Comparison of ENCODE assay signal across 8 mouse cellular contexts in genomic region chr15:89372536-89372935, GRCm38 (mm10). TPM values are rescaled to one million over a fixed set of nuclear protein-coding genes. Genes with fewer than 3 reads are reported as not detected.
DNase-seq lines count a peak whose midpoint lies in the region; ATAC-seq and TF ChIP-seq lines count a peak whose summit lies in the region.

No protein-coding gene starts in this region.

- no peak for ATAC-seq in lung, embryonic 15.5 days (ENCODE audit: borderline replicate concordance, extremely low read depth, low FRiP score, low TSS enrichment)
- no peak for ATAC-seq in forebrain, embryonic 12.5 days (ENCODE audit: low FRiP score)
- no peak for ATAC-seq in limb, embryonic 12.5 days (ENCODE audit: insufficient number of reproducible peaks, insufficient read depth, low FRiP score, low TSS enrichment, low read depth)

- DNase-seq in lung, postnatal 14 days, result no peak
- DNase-seq in thymus, adult 18-20 months, result no peak
- no peak for DNase-seq in right cerebral cortex, postnatal 36 days (ENCODE audit: low spot score in 2 of 2)
- DNase-seq in retina, postnatal 1 day, result no peak

- H3K9me3 ChIP-seq in lung, embryonic 15.5 days, result no peaks in the 10 kb centered on the region
- H3K9me3 ChIP-seq in forebrain, embryonic 12.5 days, result no peaks in the 10 kb centered on the region
- no peaks in the 10 kb centered on the region for H3K9me3 ChIP-seq in limb, embryonic 12.5 days

- no peak for TF ChIP-seq POLR2A in small intestine, adult 2 months (IDR thresholded peaks at IDR 0.05; ENCODE audit: low read depth, low read length)

- peak overlapping the region; percentile 64; the same call in 1 of the 2 replicates for H3K4me3 ChIP-seq in lung, embryonic 15.5 days
- no peak overlapping the region for H3K4me3 ChIP-seq in forebrain, embryonic 12.5 days (replicated peaks)
- H3K4me3 ChIP-seq in limb, embryonic 12.5 days (replicated peaks), result peak overlapping the region; percentile 64; the same call in 1 of the 2 replicates
- H3K4me3 ChIP-seq in small intestine, adult 2 months (ENCODE audit: low read depth, low read length), result peak overlapping the region; percentile 85; the same call in 1 of the 2 replicates

- peak overlapping the region; percentile 84 for H3K4me2 ChIP-seq in lung, embryonic 15.5 days
- peak overlapping the region; percentile 89 for H3K4me2 ChIP-seq in forebrain, embryonic 12.5 days
- peak overlapping the region; percentile 78 for H3K4me2 ChIP-seq in limb, embryonic 12.5 days

- H3K4me1 ChIP-seq in lung, embryonic 15.5 days, result peaks cover 15% of the 10 kb centered on the region
- H3K4me1 ChIP-seq in forebrain, embryonic 12.5 days, result peaks cover 17% of the 10 kb centered on the region
- H3K4me1 ChIP-seq in limb, embryonic 12.5 days (replicated peaks), result peaks cover 17% of the 10 kb centered on the region
- peaks cover 27% of the 10 kb centered on the region for H3K4me1 ChIP-seq in small intestine, adult 2 months (ENCODE audit: control insufficient read depth, insufficient read depth, insufficient read length, low read length)

- H3K36me3 ChIP-seq in lung, embryonic 15.5 days, result peaks cover 52% of the 10 kb centered on the region
- H3K36me3 ChIP-seq in forebrain, embryonic 12.5 days (replicated peaks), result peaks cover 54% of the 10 kb centered on the region
- H3K36me3 ChIP-seq in limb, embryonic 12.5 days, result peaks cover 55% of the 10 kb centered on the region
- peaks cover 42% of the 10 kb centered on the region for H3K36me3 ChIP-seq in small intestine, adult 2 months (ENCODE audit: control insufficient read depth, insufficient read depth, low read length)

- peaks cover 19% of the 10 kb centered on the region for H3K27me3 ChIP-seq in lung, embryonic 15.5 days
- H3K27me3 ChIP-seq in forebrain, embryonic 12.5 days, result peaks cover 24% of the 10 kb centered on the region
- H3K27me3 ChIP-seq in limb, embryonic 12.5 days, result peaks cover 18% of the 10 kb centered on the region
- H3K27me3 ChIP-seq in small intestine, adult 2 months (ENCODE audit: control insufficient read depth, insufficient read depth, low read length), result no peaks in the 10 kb centered on the region

- no peak for TF ChIP-seq CTCF in small intestine, adult 2 months (IDR thresholded peaks at IDR 0.05; ENCODE audit: extremely low read depth, insufficient read length, insufficient replicate concordance, low read depth, low read length)

- H3K27ac ChIP-seq in lung, embryonic 15.5 days, result peak overlapping the region; percentile 93; the same call in 1 of the 2 replicates
- no peak overlapping the region for H3K27ac ChIP-seq in forebrain, embryonic 12.5 days
- H3K27ac ChIP-seq in limb, embryonic 12.5 days, result 0 out of 2 replicates have a peak overlapping the region, but pooled peaks have one; percentile 94
- H3K27ac ChIP-seq in small intestine, adult 2 months (ENCODE audit: insufficient read depth, low read depth, low read length), result no peak overlapping the region

- H3K9ac ChIP-seq in lung, embryonic 15.5 days, result no peak overlapping the region
- H3K9ac ChIP-seq in forebrain, embryonic 12.5 days, result no peak overlapping the region
- H3K9ac ChIP-seq in limb, embryonic 12.5 days (replicated peaks), result no peak overlapping the region; the same call in 1 of the 2 replicates

- WGBS in lung, embryonic 15.5 days, result 72% methylated on average over 7 of the region's 7 CpGs
- WGBS in forebrain, embryonic 12.5 days, result 86% methylated on average over 7 of the region's 7 CpGs
- 86% methylated on average over 7 of the region's 7 CpGs for WGBS in limb, embryonic 12.5 days
- 87% methylated on average over 7 of the region's 7 CpGs for WGBS in small intestine, adult 2 months

RNA-seq across cellular contexts. Expression of gene Sco2, which starts 1.1 kb away (rescaled TPM):
- 5.6 and 5.9 TPM in 2 replicates for polyA plus RNA-seq in lung, embryonic 15.5 days (2015; fragmentation: Nextera tagmentation; extraction: Ambion mirVana)
- 4.7 and 5.1 TPM in 2 replicates for polyA plus RNA-seq in forebrain, embryonic 12.5 days (2016; fragmentation: Nextera tagmentation; extraction: Ambion mirVana)
- 4.2 and 5.3 TPM in 2 replicates for polyA plus RNA-seq in limb, embryonic 12.5 days (2016; fragmentation: Nextera tagmentation; extraction: Ambion mirVana)
- 239 and 317 TPM in 2 replicates for polyA plus RNA-seq in small intestine, adult 2 months (2012; rRNA removed)

RNA-seq across cellular contexts. Expression of gene Tymp, which starts 4.3 kb away (rescaled TPM):
- 1.1 and 1.7 TPM in 2 replicates for polyA plus RNA-seq in lung, embryonic 15.5 days (2015; fragmentation: Nextera tagmentation; extraction: Ambion mirVana)
- 1.1 and 1.4 TPM in 2 replicates for polyA plus RNA-seq in forebrain, embryonic 12.5 days (2016; fragmentation: Nextera tagmentation; extraction: Ambion mirVana)
- 1.5 TPM in 2 replicates for polyA plus RNA-seq in limb, embryonic 12.5 days (2016; fragmentation: Nextera tagmentation; extraction: Ambion mirVana)
- polyA plus RNA-seq in small intestine, adult 2 months (2012; rRNA removed), result 114 and 152 TPM in 2 replicates

RNA-seq across cellular contexts. Expression of gene Odf3b, which starts 6.5 kb away (rescaled TPM):
- 3.0 and 4.1 TPM in 2 replicates for polyA plus RNA-seq in lung, embryonic 15.5 days (2015; fragmentation: Nextera tagmentation; extraction: Ambion mirVana)
- 1.1 TPM in 2 replicates for polyA plus RNA-seq in forebrain, embryonic 12.5 days (2016; fragmentation: Nextera tagmentation; extraction: Ambion mirVana)
- polyA plus RNA-seq in limb, embryonic 12.5 days (2016; fragmentation: Nextera tagmentation; extraction: Ambion mirVana), result 0.33 and 0.48 TPM in 2 replicates
- polyA plus RNA-seq in small intestine, adult 2 months (2012; rRNA removed), result 46.1 and 142 TPM in 2 replicates

RNA-seq across cellular contexts. Expression of gene Klhdc7b, which starts 12.2 kb away (rescaled TPM):
- not detected in 2 replicates for polyA plus RNA-seq in lung, embryonic 15.5 days (2015; fragmentation: Nextera tagmentation; extraction: Ambion mirVana)
- not detected in 2 replicates for polyA plus RNA-seq in forebrain, embryonic 12.5 days (2016; fragmentation: Nextera tagmentation; extraction: Ambion mirVana)
- 0.05 TPM in 1 of 2 replicates, not detected in the other for polyA plus RNA-seq in limb, embryonic 12.5 days (2016; fragmentation: Nextera tagmentation; extraction: Ambion mirVana)
- polyA plus RNA-seq in small intestine, adult 2 months (2012; rRNA removed), result 1.1 and 1.4 TPM in 2 replicates

RNA-seq across cellular contexts. Expression of gene Ncaph2, which starts 17.0 kb away (rescaled TPM):
- 160 and 168 TPM in 2 replicates for polyA plus RNA-seq in lung, embryonic 15.5 days (2015; fragmentation: Nextera tagmentation; extraction: Ambion mirVana)
- polyA plus RNA-seq in forebrain, embryonic 12.5 days (2016; fragmentation: Nextera tagmentation; extraction: Ambion mirVana), result 186 and 191 TPM in 2 replicates
- polyA plus RNA-seq in limb, embryonic 12.5 days (2016; fragmentation: Nextera tagmentation; extraction: Ambion mirVana), result 175 and 183 TPM in 2 replicates
- 56.8 and 149 TPM in 2 replicates for polyA plus RNA-seq in small intestine, adult 2 months (2012; rRNA removed)

Comparison
In these comparisons a context has a peak if more than half of its experiments do, and no peak if none do; other contexts are left out.
1. H3K27ac ChIP-seq: peak in lung, embryonic 15.5 days (single experiment) and limb, embryonic 12.5 days (single experiment); none in forebrain, embryonic 12.5 days (single experiment) and small intestine, adult 2 months (single experiment).
2. RNA of gene Sco2, which starts 1.1 kb away (polyA plus RNA-seq): 239 to 317 TPM in small intestine, adult 2 months; 5.6 to 5.9 TPM in lung, embryonic 15.5 days, 4.7 to 5.1 TPM in forebrain, embryonic 12.5 days and 4.2 to 5.3 TPM in limb, embryonic 12.5 days; every median in the first group is over 10 times any median in the second.
3. RNA of gene Tymp, which starts 4.3 kb away (polyA plus RNA-seq): 114 to 152 TPM in small intestine, adult 2 months; 1.1 to 1.7 TPM in lung, embryonic 15.5 days, 1.5 TPM in limb, embryonic 12.5 days and 1.1 to 1.4 TPM in forebrain, embryonic 12.5 days; every median in the first group is over 10 times any median in the second.
4. Peak in every context shown above with its lines, with median percentiles within 50 percentile points of each other: H3K4me2 ChIP-seq.